Mouse (Mus musculus): ENCODE data around the gene Rptor.

GRCm38 (mm10) chr11:119707259-119707658, 104.6 kb downstream of the Rptor start:
- no peak for TF ChIP-seq EP300 (IDR thresholded peaks at IDR 0.05; ENCODE audit: low read depth)
- no peak for TF ChIP-seq CTCF (IDR thresholded peaks at IDR 0.05; ENCODE audit: low read depth)
